Mouse (Mus musculus): ENCODE measurements at regions not wholly inside any gene's neighbourhood (a gene's known extent, or its start where the extent isn't known, plus 50 kb on each side); places are given as distances from the start of the nearest gene placed in this dataset.

DNA sequence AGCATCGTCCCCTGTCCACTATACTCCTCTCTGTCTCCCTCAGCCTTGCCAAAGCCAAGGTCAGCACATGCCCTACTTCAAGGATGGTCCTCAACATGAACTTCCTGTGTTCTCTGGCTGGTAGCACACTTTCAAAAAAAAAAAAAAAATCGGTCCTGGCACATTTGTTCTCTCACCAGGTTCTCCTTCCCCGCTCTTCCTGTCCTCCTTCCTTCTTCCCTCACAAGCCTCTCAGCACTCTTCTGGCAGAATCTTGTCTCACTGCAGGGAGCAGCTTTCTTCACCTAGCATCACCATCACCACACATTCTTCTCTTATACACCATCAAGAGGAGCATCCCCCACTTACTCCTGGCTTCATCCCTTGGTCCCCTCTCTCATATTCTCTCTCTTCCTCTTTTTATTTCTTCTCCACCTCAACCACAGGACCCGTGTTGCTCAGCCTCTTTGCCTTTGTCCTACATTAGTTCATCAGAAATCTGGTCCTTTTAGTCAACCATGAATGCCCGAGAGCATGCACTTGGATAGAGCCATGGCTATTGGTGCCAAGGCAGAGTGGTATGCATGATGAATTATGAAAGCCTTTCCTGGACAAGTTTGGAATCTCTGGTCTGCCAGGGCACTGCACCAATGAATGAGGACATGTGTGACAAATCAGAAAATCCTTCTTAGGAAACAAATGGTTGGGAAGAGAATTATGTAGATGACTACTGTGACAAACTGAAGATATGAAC is 230.8 kb downstream of the Btg1 start:
- peak; percentile 27; the same call in 1 of the 2 replicates for ATAC-seq (ENCODE audit: poor library complexity, severe bottlenecking)

GRCm38 (mm10) chr10:96848496-96848895 is 231.7 kb downstream of the Btg1 start:
- no peak for ATAC-seq (ENCODE audit: poor library complexity, severe bottlenecking)

DNA sequence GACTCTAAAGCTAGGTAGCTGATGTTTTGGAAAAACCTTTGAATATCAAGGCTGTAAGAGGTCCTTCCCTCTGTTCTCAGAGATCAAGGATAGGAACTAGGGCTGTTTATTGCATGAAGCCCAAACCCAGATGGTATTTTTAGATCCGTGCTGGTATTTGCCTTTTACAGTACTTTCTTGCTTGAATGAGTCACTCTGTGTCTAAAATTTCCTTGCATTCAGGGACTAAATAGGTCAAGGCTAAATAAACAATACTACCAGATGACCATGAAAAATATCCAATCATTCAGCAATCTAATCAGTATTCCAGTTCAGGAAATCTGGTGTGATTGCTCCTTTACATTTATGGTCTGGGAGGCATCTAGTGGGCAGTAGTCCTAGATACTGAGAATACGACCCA is 243.6 kb downstream of the Btg1 start:
- no peak for ATAC-seq (ENCODE audit: poor library complexity, severe bottlenecking)

DNA sequence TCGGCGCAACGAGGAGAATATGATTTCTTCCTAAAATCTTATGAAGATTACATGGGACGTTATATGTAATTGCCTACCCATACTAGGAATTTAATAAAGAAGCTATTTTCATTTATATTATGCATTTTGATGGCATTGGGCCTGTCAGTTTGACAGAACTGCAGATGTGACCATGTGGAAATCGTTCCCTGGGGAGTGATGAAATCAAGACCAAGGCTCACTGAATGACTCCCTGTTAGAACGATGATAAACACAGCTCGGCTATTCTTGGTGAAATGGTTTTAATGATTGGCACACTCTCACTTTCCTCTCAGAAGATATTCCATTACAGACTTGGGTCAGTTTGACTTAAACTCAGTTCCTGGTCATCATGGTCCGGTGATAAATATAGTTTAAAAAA is 246.4 kb downstream of the Btg1 start:
- ATAC-seq (ENCODE audit: poor library complexity, severe bottlenecking): no peak

DNA sequence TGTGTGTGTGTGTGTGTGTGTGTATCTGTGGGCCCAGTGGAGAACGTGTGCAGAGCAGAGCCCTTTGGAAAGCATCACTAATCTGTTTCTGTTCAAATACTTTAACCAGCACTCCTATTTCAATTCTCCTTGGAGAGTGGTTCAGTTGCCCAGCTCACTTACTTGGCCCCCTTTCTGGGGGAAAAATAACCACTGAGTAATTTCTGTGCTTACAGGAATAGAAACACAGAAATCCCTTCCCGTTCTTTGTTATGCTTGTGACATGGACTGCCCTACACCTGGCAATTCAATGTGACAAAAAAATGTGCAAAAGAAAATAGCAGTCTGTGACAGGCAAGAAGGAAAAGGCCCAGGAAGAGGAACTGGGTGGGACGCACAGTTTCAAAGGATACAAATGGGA is 249.7 kb downstream of the Btg1 start:
- no peak for ATAC-seq (ENCODE audit: poor library complexity, severe bottlenecking)

DNA sequence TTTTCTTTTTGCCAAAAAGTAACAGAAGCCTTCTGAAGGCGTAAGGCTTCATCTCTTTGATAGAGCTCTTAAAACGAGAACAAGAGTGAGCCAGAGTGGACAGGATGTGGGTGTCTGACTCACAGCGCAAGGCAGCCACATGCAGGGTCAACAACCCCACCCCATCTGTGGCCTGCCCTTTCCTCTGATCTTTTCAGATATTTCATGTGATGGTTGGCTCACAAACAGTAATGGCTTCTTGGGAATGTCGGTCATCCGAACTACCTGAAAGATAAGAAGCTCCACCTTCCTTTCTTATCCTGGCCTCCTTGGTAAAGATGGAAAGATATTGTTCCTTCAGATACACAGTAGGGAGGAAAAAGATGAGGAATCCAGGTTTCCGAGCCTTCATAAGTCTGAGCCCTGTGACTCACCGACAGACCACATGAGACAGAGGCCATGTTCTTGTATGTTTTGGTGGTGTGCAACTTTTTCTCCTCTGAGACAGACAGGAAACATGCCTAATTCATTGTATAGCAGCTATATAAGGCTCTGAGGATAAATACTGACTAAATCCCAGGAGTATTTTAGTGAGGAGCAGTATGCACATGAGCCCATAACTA is 254.9 kb downstream of the Btg1 start:
- peak; percentile 89 for ATAC-seq (ENCODE audit: poor library complexity, severe bottlenecking)

DNA sequence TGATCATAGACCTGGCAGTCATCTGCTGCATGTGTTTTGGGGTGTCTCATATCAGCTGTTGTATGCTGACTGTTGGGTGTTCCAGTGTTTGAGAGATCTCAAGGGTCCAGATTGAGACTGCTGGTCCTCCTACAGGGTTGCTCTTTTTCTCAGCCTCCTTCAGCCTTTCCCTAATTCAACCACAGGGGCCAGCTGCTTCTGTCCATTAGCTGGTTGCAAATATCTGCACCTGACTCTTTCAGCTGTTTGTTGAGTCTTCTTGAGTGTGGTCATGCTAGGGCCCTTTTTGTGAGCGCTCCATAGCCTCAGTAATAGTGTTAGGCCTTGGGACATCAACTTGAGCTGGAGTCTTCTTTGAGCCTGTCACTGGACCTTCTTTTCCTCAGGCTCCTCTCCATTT is 257.8 kb downstream of the Btg1 start:
- no peak for ATAC-seq (ENCODE audit: poor library complexity, severe bottlenecking)

- ATAC-seq (ENCODE audit: poor library complexity, severe bottlenecking): peak; percentile 49
Observed at GRCm38 (mm10) chr10:96875676-96876075, 258.9 kb downstream of the Btg1 start.

- no peak for ATAC-seq (ENCODE audit: poor library complexity, severe bottlenecking)
Observed at GRCm38 (mm10) chr10:96879425-96879824, 262.6 kb downstream of the Btg1 start.

GRCm38 (mm10) chr10:96880771-96881170 is 264.0 kb downstream of the Btg1 start:
- ATAC-seq (ENCODE audit: poor library complexity, severe bottlenecking): no peak

DNA sequence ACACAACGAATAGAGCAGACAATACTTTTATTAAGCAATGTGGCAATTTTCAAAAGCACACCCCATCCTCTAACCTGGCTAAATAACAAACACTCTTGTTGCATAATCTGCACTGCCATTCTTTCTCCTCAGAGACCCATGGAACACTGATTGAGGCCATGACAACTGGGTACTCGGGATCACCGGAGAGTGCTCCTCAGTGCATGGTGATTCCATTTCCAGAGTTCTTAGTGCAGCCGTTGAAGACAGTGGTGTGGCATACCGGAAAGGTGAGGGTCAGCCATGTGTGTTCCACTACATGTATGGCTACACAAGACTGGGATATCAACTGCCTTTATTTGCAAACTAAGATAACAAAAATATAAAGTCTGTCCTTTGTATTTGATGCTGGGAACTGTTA is 264.4 kb downstream of the Btg1 start:
- no peak for ATAC-seq (ENCODE audit: poor library complexity, severe bottlenecking)

GRCm38 (mm10) chr10:96881660-96882059 is 264.9 kb downstream of the Btg1 start:
- no peak for ATAC-seq (ENCODE audit: poor library complexity, severe bottlenecking)

- ATAC-seq (ENCODE audit: poor library complexity, severe bottlenecking): peak; percentile 84
Observed at GRCm38 (mm10) chr10:96901150-96901549, 284.3 kb downstream of the Btg1 start.

DNA sequence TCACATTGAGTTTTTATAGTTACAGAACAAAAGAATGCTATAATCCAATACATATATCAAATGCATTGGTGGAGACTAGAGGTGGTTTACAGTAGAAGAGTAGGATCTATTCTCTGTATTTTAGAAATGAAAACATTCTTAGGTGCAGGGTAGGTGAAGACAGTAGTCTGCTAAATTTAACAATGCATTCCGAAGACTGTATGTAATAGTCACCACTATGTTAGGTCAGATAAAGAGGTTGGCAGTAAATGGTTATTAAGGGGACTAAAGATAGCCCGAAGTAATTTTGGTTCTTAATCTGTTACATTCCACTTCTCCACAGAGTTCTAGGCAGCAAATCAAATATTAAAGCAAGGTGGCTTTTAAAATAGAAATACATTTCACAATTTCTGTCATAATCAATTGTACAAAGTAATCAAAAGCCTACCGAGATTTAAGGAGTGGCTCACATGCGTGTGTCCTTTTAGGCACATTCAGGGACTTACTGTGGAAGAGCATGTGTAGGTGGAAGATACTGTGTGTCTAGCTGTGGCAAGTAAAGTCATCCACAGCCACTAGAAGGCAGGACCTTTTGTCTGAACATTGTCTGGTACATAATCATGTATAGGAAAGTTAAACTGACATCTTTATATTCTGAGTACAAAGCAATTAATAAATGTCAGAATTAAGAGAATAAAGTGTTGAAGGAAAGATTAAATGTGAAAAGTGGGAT is 288.4 kb downstream of the Btg1 start:
- no peak for ATAC-seq (ENCODE audit: poor library complexity, severe bottlenecking)

- peak; percentile 87 for ATAC-seq (ENCODE audit: poor library complexity, severe bottlenecking)
Observed at GRCm38 (mm10) chr10:96909661-96910315, 293.0 kb downstream of the Btg1 start.

DNA sequence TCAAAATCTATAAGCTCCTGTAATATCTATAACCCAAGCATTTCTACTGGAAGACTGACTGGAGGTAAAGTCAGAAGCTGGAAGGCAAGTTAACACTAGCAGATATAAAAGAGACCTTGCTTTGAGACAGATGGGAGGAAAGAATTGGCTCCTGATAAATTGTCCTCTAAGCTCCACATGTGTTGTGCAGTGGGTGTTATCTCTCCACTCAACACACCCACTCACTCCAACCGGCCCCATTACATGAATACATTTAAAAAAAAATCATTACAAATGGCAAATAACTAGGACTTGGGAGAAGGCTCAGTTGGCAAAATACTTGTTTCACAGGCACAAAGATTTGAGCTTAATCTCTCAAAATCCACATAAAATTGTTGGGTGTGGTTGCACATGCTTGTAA is 304.4 kb downstream of the Btg1 start:
- no peak for ATAC-seq (ENCODE audit: poor library complexity, severe bottlenecking)

- ATAC-seq (ENCODE audit: poor library complexity, severe bottlenecking): no peak
Observed at GRCm38 (mm10) chr10:96924266-96924672, 307.5 kb downstream of the Btg1 start.

DNA sequence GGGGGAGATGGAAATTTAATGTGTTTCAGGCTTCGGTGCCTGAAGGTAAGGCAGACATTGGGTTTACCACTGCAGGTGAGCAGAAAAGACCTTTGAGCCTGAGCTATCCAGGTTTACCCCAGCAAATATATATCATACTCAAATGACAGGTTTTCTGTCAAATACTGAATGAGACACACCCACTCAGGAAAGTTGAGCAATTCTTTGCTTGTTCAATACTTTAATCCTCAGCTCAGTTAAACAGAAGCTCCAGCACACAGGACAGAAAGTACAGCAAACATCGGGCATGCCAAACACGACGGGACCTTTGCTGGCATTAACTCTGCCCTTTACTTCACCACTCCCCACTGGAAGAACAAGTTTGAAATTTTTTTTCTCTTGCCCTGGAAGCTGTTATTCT is 307.9 kb downstream of the Btg1 start:
- ATAC-seq (ENCODE audit: poor library complexity, severe bottlenecking): no peak

- ATAC-seq (ENCODE audit: poor library complexity, severe bottlenecking): no peak
Observed at GRCm38 (mm10) chr10:96925771-96926170, 309.0 kb downstream of the Btg1 start.

DNA sequence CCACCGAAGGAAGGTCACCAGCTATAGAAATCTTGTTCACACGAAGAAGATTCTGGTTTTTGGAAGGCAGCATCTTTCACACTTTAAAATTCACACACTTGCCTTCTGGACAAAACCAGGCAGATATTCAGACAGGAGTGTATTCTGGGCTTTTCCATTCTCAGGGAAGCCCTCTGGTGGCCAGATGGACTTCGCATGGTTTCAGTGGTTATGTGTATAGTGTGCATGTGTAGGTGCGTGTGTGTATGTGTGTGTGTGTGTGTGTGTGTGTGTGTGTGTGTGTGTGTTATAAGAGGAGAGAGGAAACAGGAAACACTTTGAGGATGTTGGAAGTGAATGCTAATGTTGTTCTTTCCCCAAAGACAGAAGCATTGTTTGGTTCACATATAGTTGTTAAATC is 317.9 kb downstream of the Btg1 start:
- ATAC-seq (ENCODE audit: poor library complexity, severe bottlenecking): peak; percentile 77

DNA sequence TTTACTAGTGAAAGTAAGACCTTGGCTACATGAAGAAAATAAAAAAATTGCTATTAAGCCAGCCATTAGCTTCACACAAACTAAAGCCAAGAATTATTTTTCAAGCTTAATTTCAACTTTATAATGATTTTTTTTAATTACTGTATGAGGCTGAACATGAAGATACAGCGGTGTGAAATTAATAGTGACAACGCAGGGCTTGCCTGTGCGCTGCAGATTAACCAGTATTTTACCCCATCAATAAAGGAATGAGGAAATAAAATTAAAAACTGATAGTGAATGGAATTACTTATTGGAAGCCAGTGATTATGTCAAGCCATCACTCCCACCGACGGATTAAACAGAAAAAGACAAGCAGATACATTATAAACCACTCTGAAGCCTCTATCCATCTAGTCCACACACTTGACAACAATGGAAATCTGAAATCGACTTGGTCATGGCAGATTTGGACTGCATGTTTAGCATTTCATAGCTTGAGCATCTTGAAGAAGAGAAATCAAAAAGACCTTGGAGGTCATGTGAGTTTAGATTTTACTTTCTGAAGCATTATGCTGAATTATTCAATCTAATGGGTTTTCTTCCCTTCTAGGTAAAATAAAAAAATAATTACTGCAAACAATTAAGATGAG is 324.2 kb downstream of the Btg1 start:
- no peak for ATAC-seq (ENCODE audit: poor library complexity, severe bottlenecking)

Data from megakaryocyte, adult 5-6 weeks (primary cell).